Mouse (Mus musculus) thymus, postnatal 0 days (tissue): ENCODE data around the gene Wwc1. TPM values are rescaled to one million over a fixed set of nuclear protein-coding genes. Genes with fewer than 3 reads are reported as not detected.
"Not testable (repeated sequence)": the region's sequence is repeated elsewhere in the genome, so short reads cannot be mapped to it uniquely, and the experiment has no call there.

Experiments used
- DNase-seq: peaks from one replicate; pipeline ENCODE4 v3.0.0-alpha.2; 2015; ENCODE audit warnings: low spot score
- polyA plus RNA-seq: library from polyadenylated mRNA; unstranded; fragments of >200 nt; fragmentation: Nextera tagmentation; extraction: Ambion mirVana; gene quantifications from 2 replicates; pipeline ENCODE4 v1.2.1, GENCODE M21; 2015

Gene Wwc1
- polyA plus RNA-seq, 1 experiment from 2014 or later, result 1.5 TPM

- no peak for DNase-seq
These were observed 97.5 kb downstream of the Wwc1 start for GRCm38 (mm10) chr11:35882777-35883176.

GRCm38 (mm10) chr11:35878559-35878897, 101.8 kb downstream of the Wwc1 start:
- DNase-seq, result no peak

- no peak for DNase-seq
These were observed 102.4 kb downstream of the Wwc1 start for GRCm38 (mm10) chr11:35877651-35878558.

- no peak for DNase-seq
These were observed 106.6 kb downstream of the Wwc1 start for GRCm38 (mm10) chr11:35873624-35874244.

GRCm38 (mm10) chr11:35870961-35871360, 109.4 kb downstream of the Wwc1 start:
- no peak for DNase-seq

GRCm38 (mm10) chr11:35866140-35866539, 114.2 kb downstream of the Wwc1 start:
- DNase-seq, result no peak

GRCm38 (mm10) chr11:35864981-35865604, 115.2 kb downstream of the Wwc1 start:
- no peak for DNase-seq

GRCm38 (mm10) chr11:35863653-35864052, 116.7 kb downstream of the Wwc1 start:
- no peak for DNase-seq

GRCm38 (mm10) chr11:35857395-35858067, 122.8 kb downstream of the Wwc1 start:
- DNase-seq, result no peak

- no peak for DNase-seq
These were observed 123.8 kb downstream of the Wwc1 start for GRCm38 (mm10) chr11:35856359-35857040.

- DNase-seq, result no peak
These were observed 124.8 kb downstream of the Wwc1 start for GRCm38 (mm10) chr11:35855567-35855966.

GRCm38 (mm10) chr11:35854941-35855340, 125.4 kb downstream of the Wwc1 start:
- no peak for DNase-seq

- DNase-seq, result no peak
These were observed 126.7 kb downstream of the Wwc1 start for GRCm38 (mm10) chr11:35853651-35854050.

GRCm38 (mm10) chr11:35852731-35853130, 127.6 kb downstream of the Wwc1 start:
- DNase-seq, result peak; percentile 48

GRCm38 (mm10) chr11:35844299-35844698, 136.0 kb downstream of the Wwc1 start:
- DNase-seq, result no peak

GRCm38 (mm10) chr11:35842560-35842959, 137.8 kb downstream of the Wwc1 start:
- not testable (repeated sequence) for DNase-seq

- no peak for DNase-seq
These were observed 138.5 kb downstream of the Wwc1 start for GRCm38 (mm10) chr11:35841738-35842325.

- DNase-seq, result not testable (repeated sequence)
These were observed 139.5 kb downstream of the Wwc1 start for GRCm38 (mm10) chr11:35840806-35841205.

- DNase-seq, result peak; percentile 21
These were observed 140.0 kb downstream of the Wwc1 start for GRCm38 (mm10) chr11:35840282-35840681.
